Mouse (Mus musculus): Measurements from ENCODE around the gene Henmt1. TPM values are rescaled to one million over a fixed set of nuclear protein-coding genes. Genes with fewer than 3 reads are reported as not detected.

Gene Henmt1
- polyA plus RNA-seq, 1 experiment from 2014 or later, result 0.56 TPM

- H3K4me2 ChIP-seq, result no peak overlapping the region
- ATAC-seq (ENCODE audit: low FRiP score), result no peak
- no peaks in the 10 kb centered on the region for H3K9me3 ChIP-seq
- no peak overlapping the region for H3K9ac ChIP-seq
- no peaks in the 10 kb centered on the region for H3K27me3 ChIP-seq
- H3K4me3 ChIP-seq (replicated peaks), result no peak overlapping the region
- H3K27ac ChIP-seq, result no peak overlapping the region
- WGBS, result 83% methylated on average over 1 of the region's 1 CpGs
- peaks cover 8% of the 10 kb centered on the region; the same call in 1 of the 2 replicates for H3K4me1 ChIP-seq
- no peaks in the 10 kb centered on the region for H3K36me3 ChIP-seq (replicated peaks)
Observed at GRCm38 (mm10) chr3:108915999-108916398, 23.7 kb upstream of the Henmt1 start.

GRCm38 (mm10) chr3:108916857-108917256 lies 22.8 kb upstream of the Henmt1 start:
- no peaks in the 10 kb centered on the region for H3K27me3 ChIP-seq
- H3K4me3 ChIP-seq (replicated peaks), result no peak overlapping the region
- 32% methylated on average over 4 of the region's 4 CpGs for WGBS
- H3K4me2 ChIP-seq, result no peak overlapping the region
- H3K9me3 ChIP-seq, result no peaks in the 10 kb centered on the region
- H3K9ac ChIP-seq, result no peak overlapping the region
- H3K36me3 ChIP-seq (replicated peaks), result no peaks in the 10 kb centered on the region
- no peak overlapping the region for H3K27ac ChIP-seq
- no peak for ATAC-seq (ENCODE audit: low FRiP score)
- peaks cover 8% of the 10 kb centered on the region; the same call in 1 of the 2 replicates for H3K4me1 ChIP-seq

- no peaks in the 10 kb centered on the region for H3K9me3 ChIP-seq
- H3K27me3 ChIP-seq, result no peaks in the 10 kb centered on the region
- H3K4me1 ChIP-seq, result 0 out of 2 replicates have a peak, but pooled peaks cover 6% of the 10 kb centered on the region
- no peak overlapping the region for H3K4me3 ChIP-seq (replicated peaks)
- H3K4me2 ChIP-seq, result no peak overlapping the region
- no peaks in the 10 kb centered on the region for H3K36me3 ChIP-seq (replicated peaks)
- H3K27ac ChIP-seq, result no peak overlapping the region
- H3K9ac ChIP-seq, result no peak overlapping the region
- no peak for ATAC-seq (ENCODE audit: low FRiP score)
- 47% methylated on average over 3 of the region's 3 CpGs for WGBS
Observed at GRCm38 (mm10) chr3:108917986-108918385, 21.7 kb upstream of the Henmt1 start.

- Histone ChIP-seq H3K4me1 (0 out of 2 replicates have a peak, but pooled peaks cover 6% of the 10 kb centered on the region), H3K4me3 (replicated peaks) (no peak overlapping the region), H3K9me3 (no peaks in the 10 kb centered on the region), H3K27ac (no peak overlapping the region), H3K9ac (no peak overlapping the region), H3K4me2 (no peak overlapping the region), H3K27me3 (no peaks in the 10 kb centered on the region), H3K36me3 (replicated peaks) (no peaks in the 10 kb centered on the region)
- 98% methylated on average over 1 of the region's 1 CpGs for WGBS
- no peak for ATAC-seq (ENCODE audit: low FRiP score)
Observed at GRCm38 (mm10) chr3:108918852-108919251, 20.8 kb upstream of the Henmt1 start.

- Histone ChIP-seq H3K9me3 (no peaks in the 10 kb centered on the region), H3K27me3 (no peaks in the 10 kb centered on the region), H3K4me1 (0 out of 2 replicates have a peak, but pooled peaks cover 6% of the 10 kb centered on the region), H3K4me2 (no peak overlapping the region), H3K9ac (no peak overlapping the region), H3K4me3 (replicated peaks) (no peak overlapping the region), H3K27ac (no peak overlapping the region), H3K36me3 (replicated peaks) (no peaks in the 10 kb centered on the region)
- ATAC-seq (ENCODE audit: low FRiP score), result no peak
- WGBS, result 89% methylated on average over 3 of the region's 3 CpGs
Observed at GRCm38 (mm10) chr3:108920442-108921070, 19.1 kb upstream of the Henmt1 start.

- Histone ChIP-seq H3K36me3 (replicated peaks) (no peaks in the 10 kb centered on the region), H3K9me3 (no peaks in the 10 kb centered on the region), H3K9ac (no peak overlapping the region), H3K4me3 (replicated peaks) (no peak overlapping the region), H3K4me2 (no peak overlapping the region), H3K27me3 (no peaks in the 10 kb centered on the region), H3K4me1 (0 out of 2 replicates have a peak, but pooled peaks cover 3% of the 10 kb centered on the region), H3K27ac (no peak overlapping the region)
- 88% methylated on average over 1 of the region's 1 CpGs for WGBS
- no peak for ATAC-seq (ENCODE audit: low FRiP score)
Observed at GRCm38 (mm10) chr3:108921822-108922221, 17.9 kb upstream of the Henmt1 start.

- no peak overlapping the region for H3K27ac ChIP-seq
- WGBS, result 93% methylated on average over 4 of the region's 4 CpGs
- H3K4me1 ChIP-seq, result no peaks in the 10 kb centered on the region
- no peaks in the 10 kb centered on the region for H3K27me3 ChIP-seq
- no peak for ATAC-seq (ENCODE audit: low FRiP score)
- H3K9me3 ChIP-seq, result no peaks in the 10 kb centered on the region
- H3K4me3 ChIP-seq (replicated peaks), result no peak overlapping the region
- no peak overlapping the region for H3K9ac ChIP-seq
- no peaks in the 10 kb centered on the region for H3K36me3 ChIP-seq (replicated peaks)
- no peak overlapping the region for H3K4me2 ChIP-seq
Observed at GRCm38 (mm10) chr3:108925677-108926076, 14.0 kb upstream of the Henmt1 start.

- H3K36me3 ChIP-seq (replicated peaks), result no peaks in the 10 kb centered on the region
- no peak overlapping the region for H3K4me2 ChIP-seq
- no peak for ATAC-seq (ENCODE audit: low FRiP score)
- no peak overlapping the region for H3K9ac ChIP-seq
- 71% methylated on average over 1 of the region's 1 CpGs for WGBS
- H3K27me3 ChIP-seq, result no peaks in the 10 kb centered on the region
- H3K4me3 ChIP-seq (replicated peaks), result no peak overlapping the region
- H3K4me1 ChIP-seq, result no peaks in the 10 kb centered on the region
- no peak overlapping the region for H3K27ac ChIP-seq
- no peaks in the 10 kb centered on the region for H3K9me3 ChIP-seq
Observed at GRCm38 (mm10) chr3:108926308-108926707, 13.4 kb upstream of the Henmt1 start.

- H3K9me3 ChIP-seq, result 0 out of 2 replicates have a peak, but pooled peaks cover 3% of the 10 kb centered on the region
- WGBS, result 93% methylated on average over 6 of the region's 6 CpGs
- H3K4me3 ChIP-seq (replicated peaks), result no peak overlapping the region
- no peaks in the 10 kb centered on the region for H3K4me1 ChIP-seq
- no peak overlapping the region for H3K27ac ChIP-seq
- H3K36me3 ChIP-seq (replicated peaks), result no peaks in the 10 kb centered on the region
- H3K4me2 ChIP-seq, result no peak overlapping the region
- no peaks in the 10 kb centered on the region for H3K27me3 ChIP-seq
- no peak for ATAC-seq (ENCODE audit: low FRiP score)
- H3K9ac ChIP-seq, result no peak overlapping the region
Observed at GRCm38 (mm10) chr3:108933557-108933956, 6.1 kb upstream of the Henmt1 start.

GRCm38 (mm10) chr3:108938691-108939090 lies 982 bp upstream of the Henmt1 start:
- no peak for ATAC-seq (ENCODE audit: low FRiP score)
- H3K4me3 ChIP-seq (replicated peaks), result no peak overlapping the region
- no peaks in the 10 kb centered on the region for H3K36me3 ChIP-seq (replicated peaks)
- H3K9ac ChIP-seq, result no peak overlapping the region
- no peak overlapping the region for H3K4me2 ChIP-seq
- no peaks in the 10 kb centered on the region for H3K4me1 ChIP-seq
- 89% methylated on average over 5 of the region's 5 CpGs for WGBS
- H3K27me3 ChIP-seq, result no peaks in the 10 kb centered on the region
- H3K27ac ChIP-seq, result no peak overlapping the region
- H3K9me3 ChIP-seq, result no peaks in the 10 kb centered on the region

- Histone ChIP-seq H3K4me1 (no peaks in the 10 kb centered on the region), H3K36me3 (replicated peaks) (no peaks in the 10 kb centered on the region), H3K27me3 (no peaks in the 10 kb centered on the region), H3K9ac (no peak within 1 kb of the TSS), H3K9me3 (no peaks in the 10 kb centered on the region), H3K4me3 (replicated peaks) (peak within 1 kb of the TSS; percentile 31), H3K27ac (no peak within 1 kb of the TSS), H3K4me2 (peak within 1 kb of the TSS; percentile 54)
- ATAC-seq (ENCODE audit: low FRiP score), result peak; percentile 60
- 72% methylated on average over 31 of the region's 59 CpGs for WGBS
Observed at GRCm38 (mm10) chr3:108940001-108940633, 444 bp downstream of the Henmt1 start, which contains the start of gene Gm9857. TSS of gene Gm9857 (minus strand) at chr3:108940445.

GRCm38 (mm10) chr3:108940996-108941395 lies 1.3 kb downstream of the Henmt1 start:
- WGBS, result 81% methylated on average over 10 of the region's 10 CpGs

GRCm38 (mm10) chr3:108957976-108958375 lies 18.3 kb downstream of the Henmt1 start:
- ATAC-seq (ENCODE audit: low FRiP score), result no peak
- Histone ChIP-seq H3K27ac (no peak overlapping the region), H3K36me3 (replicated peaks) (no peaks in the 10 kb centered on the region), H3K9me3 (no peaks in the 10 kb centered on the region), H3K9ac (no peak overlapping the region), H3K4me3 (replicated peaks) (no peak overlapping the region), H3K27me3 (no peaks in the 10 kb centered on the region), H3K4me1 (peaks cover 19% of the 10 kb centered on the region), H3K4me2 (no peak overlapping the region)

More at GRCm38 (mm10) chr3:108940996-108941395, 1.3 kb downstream of the Henmt1 start:
- no peak overlapping the region for H3K4me3 ChIP-seq (replicated peaks)
- no peak overlapping the region for H3K27ac ChIP-seq
- no peaks in the 10 kb centered on the region for H3K36me3 ChIP-seq (replicated peaks)
- H3K9me3 ChIP-seq, result no peaks in the 10 kb centered on the region
- no peak overlapping the region for H3K9ac ChIP-seq
- H3K27me3 ChIP-seq, result no peaks in the 10 kb centered on the region
- no peaks in the 10 kb centered on the region for H3K4me1 ChIP-seq
- ATAC-seq (ENCODE audit: low FRiP score), result no peak
- no peak overlapping the region for H3K4me2 ChIP-seq

Data from forebrain, embryonic 12.5 days (tissue).